Mouse (Mus musculus): ENCODE measurements around the gene Cdr2l.
"Not testable (repeated sequence)": the region's sequence is repeated elsewhere in the genome, so short reads cannot be mapped to it uniquely, and the experiment has no call there.

Gene Cdr2l

GRCm38 (mm10) chr11:115371354-115371753, 10.4 kb upstream of the Cdr2l start:
- no peak for DNase-seq (ENCODE audit: low spot score in 2 of 2)

- no peak for DNase-seq (ENCODE audit: low spot score in 2 of 2)
These were observed 9.7 kb upstream of the Cdr2l start for GRCm38 (mm10) chr11:115372015-115372414.

- no peak for DNase-seq (ENCODE audit: low spot score in 2 of 2)
These were observed 9.0 kb upstream of the Cdr2l start for GRCm38 (mm10) chr11:115372737-115373136.

GRCm38 (mm10) chr11:115373805-115374694, 7.7 kb upstream of the Cdr2l start:
- DNase-seq (ENCODE audit: low spot score in 2 of 2), result peak; percentile 85

DNA sequence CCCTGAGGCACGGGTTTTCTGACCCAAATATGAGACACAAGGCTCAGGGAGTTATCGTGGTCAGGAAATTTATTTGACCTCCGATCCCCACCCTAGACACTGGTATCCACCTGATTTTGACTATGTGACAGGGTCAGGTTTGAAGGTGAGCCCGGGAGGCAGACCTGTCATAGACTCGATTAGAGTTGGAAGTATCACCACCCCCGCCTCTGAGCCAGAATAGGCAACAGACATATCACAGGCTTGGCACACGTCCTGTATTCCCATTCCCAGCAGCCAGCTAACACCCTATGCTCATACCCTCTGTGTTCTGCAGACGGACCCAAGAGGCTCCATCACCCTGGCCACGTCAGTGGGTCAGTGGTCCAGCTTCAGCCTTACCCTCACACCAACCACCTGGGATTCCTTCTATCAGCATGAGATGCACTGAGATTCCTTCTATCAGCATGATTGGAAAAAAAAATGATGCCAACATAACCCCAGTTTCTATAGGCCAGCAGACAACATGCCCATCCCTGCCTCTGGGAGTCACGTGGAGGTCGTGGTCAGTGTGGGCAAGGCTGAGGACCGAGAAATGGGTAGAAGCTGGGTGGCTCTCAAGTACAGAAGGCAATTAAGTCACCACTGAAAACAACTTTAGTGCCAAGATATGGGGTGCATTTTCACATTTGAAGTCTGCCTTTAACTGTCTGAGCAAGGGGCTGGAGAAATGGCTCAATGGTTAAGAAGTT, 6.9 kb upstream of the Cdr2l start:
- peak; percentile 57 to 72 for DNase-seq (ENCODE audit: low spot score in 2 of 2)

DNA sequence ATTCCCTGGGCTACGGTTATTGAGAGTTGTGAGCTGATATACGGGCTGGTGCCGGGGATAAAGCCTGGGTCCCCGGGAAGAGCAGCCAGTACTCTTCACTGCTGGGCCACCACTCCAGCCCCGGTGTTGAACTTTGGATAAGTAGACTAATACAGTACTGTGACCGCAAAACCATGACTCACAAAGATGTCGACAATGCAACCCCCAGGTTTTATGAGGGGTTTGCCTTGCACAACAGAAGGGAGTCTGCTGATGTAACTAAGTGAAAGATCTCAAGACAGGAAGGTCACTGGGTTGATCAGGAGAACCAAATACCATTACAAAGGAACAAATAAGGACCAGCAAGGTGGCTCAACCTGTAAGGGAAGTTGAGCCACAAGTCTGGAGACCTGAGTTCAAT, 5.0 kb upstream of the Cdr2l start:
- DNase-seq (ENCODE audit: low spot score in 2 of 2), result no peak

DNA sequence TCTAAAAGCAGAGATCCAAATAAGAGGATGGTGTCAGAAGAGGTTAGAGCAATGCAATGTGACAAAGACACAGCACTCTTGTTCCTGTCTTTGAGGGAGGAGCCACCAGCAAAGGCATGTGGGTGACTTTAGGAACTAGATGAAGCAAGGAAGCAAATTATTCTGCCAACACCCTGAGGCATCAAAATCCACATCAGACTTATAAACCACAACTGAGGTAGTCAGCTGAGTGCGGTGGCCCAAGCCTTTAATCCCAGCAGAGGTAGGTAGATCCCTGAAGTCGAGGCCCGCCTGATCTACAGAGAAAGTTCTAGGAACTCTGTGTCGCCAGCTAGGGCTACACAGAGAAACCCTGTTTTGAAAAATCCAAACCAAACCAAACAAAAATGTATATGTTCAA, 4.5 kb upstream of the Cdr2l start:
- DNase-seq (ENCODE audit: low spot score in 2 of 2), result no peak

- DNase-seq (ENCODE audit: low spot score in 2 of 2), result no peak
These were observed 3.9 kb upstream of the Cdr2l start for GRCm38 (mm10) chr11:115377854-115378253.

- no peak for DNase-seq (ENCODE audit: low spot score in 2 of 2)
These were observed 440 bp upstream of the Cdr2l start for GRCm38 (mm10) chr11:115381276-115381675.

DNA sequence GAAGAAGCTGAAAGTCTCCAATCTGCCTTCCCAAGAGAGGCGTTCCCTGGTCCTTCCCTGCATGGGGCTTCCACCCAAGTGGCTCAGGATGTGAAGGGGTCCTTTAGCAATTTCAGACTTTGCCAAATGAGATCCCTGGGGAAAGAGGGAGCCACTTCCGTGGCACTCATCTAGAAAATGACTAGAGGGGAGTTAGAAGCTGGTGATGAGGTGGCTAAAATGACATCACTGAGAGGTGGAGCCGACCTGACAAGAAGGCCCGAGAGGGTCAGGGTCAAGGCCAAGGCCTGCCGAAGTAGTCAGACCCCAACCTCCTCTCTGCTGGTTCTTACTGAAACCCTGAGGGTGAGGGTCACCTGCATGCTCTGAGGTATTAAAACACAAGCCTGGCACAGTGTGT, 1.2 kb downstream of the Cdr2l start:
- no peak for DNase-seq (ENCODE audit: low spot score in 2 of 2)

GRCm38 (mm10) chr11:115383701-115384474, 2.2 kb downstream of the Cdr2l start:
- peak; percentile 80 to 87 for DNase-seq (ENCODE audit: low spot score in 2 of 2)

DNA sequence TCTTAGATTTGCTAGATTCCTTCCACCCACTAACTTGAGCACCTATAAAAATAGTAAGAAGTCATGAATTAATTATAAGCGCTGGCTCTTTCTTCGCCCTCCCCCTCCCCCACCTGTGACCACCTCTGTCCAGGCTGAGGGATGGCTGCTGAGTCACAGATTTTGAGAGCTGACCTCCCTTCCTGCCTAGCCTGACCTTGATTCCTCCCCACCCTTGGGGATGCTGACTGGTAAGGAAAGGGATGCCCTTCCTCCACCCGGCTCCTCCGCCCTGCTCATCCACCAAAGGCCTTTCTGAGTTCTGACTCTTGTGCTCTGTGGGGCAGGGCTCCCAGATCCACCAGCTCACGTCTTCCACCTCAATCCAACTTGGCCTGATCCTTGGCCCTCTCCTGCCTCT, 2.9 kb downstream of the Cdr2l start:
- DNase-seq (ENCODE audit: low spot score in 2 of 2), result no peak

DNA sequence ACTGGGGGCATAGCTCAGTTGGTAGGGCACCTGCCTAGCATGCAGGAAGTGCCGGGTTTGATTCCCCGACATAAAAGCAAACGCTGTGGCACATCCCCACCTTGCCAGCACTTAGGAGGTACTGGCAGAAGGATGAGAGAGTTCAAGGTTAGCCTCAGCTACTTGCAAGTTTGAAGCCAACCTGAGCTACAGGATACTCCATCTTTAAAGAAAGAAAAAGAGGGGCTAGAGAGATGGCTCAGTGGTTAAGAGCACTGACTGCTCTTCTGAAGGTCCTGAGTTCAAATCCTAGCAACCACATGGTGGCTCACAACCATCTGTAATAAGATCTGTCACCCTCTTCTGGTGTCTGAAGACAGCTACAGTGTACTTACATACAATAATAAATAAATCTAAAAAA, 5.1 kb downstream of the Cdr2l start:
- not testable (repeated sequence) for DNase-seq (ENCODE audit: low spot score in 2 of 2)

DNA sequence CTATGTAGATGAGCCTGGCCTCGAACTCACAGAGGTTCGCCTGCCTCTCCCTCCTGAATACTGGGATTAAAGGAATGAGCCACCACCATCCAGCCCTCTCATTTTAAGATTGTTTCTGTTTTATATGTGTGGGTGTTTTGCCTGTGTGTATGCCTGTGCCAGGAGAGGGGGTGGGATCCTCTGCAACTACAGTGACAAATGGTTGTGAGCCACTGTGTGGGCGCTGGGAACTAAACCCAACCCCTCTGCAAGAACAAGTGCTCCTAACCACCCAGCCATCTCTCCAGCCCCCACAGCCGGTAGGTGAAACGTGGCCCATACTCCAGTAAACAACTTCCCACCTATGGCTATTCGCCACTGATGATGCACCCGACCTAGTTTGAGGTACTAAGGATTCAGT, 9.6 kb downstream of the Cdr2l start:
- no peak for DNase-seq (ENCODE audit: low spot score in 2 of 2)

- DNase-seq (ENCODE audit: low spot score in 2 of 2), result no peak
These were observed 12.1 kb downstream of the Cdr2l start for GRCm38 (mm10) chr11:115393721-115394325.

GRCm38 (mm10) chr11:115398085-115398484, 16.4 kb downstream of the Cdr2l start:
- no peak for DNase-seq (ENCODE audit: low spot score in 2 of 2)

- DNase-seq (ENCODE audit: low spot score in 2 of 2), result no peak
These were observed 18.4 kb downstream of the Cdr2l start for GRCm38 (mm10) chr11:115400126-115400525.

DNA sequence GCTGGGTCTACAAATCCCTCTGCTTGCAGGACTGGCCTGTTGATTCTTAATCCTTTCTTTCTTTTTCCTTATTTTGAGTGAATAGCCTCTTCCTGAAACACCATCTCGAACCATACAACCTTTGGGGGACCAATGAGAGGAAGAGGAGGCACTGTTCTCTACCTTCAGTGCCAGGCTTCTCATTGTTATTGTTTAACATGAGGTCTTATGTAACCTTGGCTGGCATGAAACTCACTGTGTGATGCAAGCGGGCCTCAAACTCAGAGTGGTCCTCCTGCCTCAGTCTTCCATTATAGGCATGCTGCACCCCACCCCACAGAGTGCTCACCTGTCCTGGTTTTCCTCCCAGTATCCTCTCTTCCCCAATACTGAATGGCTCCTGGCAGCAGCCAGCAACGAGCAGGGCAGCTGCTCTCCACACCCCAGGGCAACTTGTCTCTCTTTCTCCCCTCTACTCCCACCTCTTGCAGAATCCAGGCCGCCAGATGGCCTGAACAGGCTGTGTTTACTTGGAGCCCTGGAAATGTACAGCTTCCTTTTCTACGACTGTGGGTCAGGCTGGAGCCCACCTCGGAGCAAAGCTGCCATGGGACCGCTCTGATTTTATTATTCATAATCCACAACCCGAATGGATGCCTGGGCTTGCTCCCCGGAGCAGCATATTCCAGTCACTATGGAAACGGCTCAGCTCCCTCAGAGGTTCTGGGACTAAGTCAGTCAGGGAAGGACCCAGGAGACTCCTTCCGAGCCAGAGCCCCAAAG, 19.1 kb downstream of the Cdr2l start:
- DNase-seq (ENCODE audit: low spot score in 2 of 2), result peak in 1 of 2 experiments; percentile 69

DNA sequence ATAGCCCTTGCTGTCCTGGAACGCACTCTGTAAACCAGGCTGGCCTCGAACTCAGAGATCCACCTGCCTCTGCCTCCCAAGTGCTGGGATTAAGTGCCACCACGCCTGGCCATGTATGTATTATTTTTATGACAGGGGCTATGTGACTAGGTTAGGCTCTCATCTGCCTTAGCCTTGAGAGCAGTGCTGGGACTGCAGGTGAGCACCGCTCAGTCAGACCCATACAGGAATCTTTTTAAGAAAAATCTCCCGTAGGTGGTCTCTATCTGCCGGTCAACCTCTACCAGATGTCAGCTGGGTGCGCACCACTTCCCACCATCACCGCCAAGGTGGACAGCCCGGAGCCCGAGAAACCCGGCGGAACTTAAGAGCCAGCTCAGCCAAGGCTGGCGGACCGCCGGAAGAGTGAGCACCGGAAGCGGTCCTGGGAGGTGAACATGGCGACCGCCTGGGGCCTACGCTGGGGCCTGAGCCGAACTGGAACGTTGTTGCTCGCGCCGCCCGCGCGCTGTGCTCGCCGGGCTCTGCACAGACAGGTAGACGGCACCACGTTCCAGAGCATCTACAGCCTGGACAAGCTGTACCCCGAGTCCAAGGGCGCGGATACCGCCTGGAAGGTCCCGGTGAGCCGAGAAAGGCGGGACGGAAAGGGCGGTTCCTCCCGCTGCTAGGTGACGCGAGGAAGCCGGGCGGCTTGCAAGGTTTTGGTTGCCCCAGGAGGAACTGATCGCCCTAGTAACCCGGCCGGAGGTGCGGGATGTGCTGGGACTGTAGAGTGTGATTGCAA, 21.8 kb downstream of the Cdr2l start, which contains the start of gene Mrpl58:
Mrpl58 (plus strand) TSS at position 415 of the 787 bp plus-strand sequence.
- peak; percentile 92 for DNase-seq (ENCODE audit: low spot score in 2 of 2)

DNA sequence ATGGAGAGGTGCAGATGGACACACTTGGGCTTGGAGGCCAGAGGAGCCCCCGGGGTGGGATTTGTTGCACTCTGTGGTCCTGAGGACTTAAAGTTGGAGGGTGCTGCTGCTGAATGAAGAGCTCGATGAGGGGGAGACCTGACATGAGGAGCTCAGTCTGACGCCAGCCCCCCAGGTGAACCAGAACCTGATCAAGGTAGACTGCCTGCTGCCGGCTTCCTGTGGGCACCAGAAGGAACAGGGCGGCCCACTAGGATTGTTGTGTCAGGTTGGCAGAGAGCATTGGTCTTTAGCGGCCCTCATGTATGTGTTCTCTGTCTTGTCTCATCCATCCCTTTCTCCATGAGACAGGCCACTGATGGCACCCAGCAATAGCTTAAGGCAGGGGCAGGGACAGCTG, 24.0 kb downstream of the Cdr2l start:
- DNase-seq (ENCODE audit: low spot score in 2 of 2), result no peak
